Mouse (Mus musculus): ENCODE measurements around the gene Necab3.

DNA sequence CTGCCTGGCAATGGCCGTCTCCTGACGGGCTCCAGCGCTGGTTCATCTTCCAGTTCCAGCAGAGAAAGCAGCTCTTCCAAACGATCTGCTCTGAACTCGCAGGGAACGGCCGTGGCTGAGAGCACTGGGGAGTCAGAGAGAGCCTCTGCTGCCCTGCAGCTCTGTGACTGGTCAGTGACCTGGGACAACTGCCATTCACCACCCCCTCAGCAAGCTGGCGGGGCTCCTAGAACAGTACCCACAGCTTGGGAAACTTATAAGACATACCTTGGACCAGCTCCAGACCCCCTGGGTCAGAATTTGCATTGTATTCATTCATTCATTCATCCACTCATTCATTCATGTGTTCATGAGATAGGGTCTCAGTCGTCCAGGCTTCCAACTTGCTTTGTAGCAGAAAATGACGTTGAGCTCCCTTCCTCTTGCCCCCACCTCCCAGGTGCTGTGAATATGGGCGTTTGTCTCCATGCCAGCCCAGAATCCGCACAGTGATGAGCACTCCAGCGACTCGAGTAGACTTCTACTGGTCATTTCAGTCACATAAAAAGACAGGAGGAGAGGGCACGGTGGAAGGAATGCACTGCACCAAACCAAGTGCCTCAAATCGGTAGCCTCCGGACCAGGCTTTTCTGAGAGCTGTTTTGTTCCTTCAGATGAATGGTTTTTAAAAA, 26.4 kb upstream of the Necab3 start:
- TF ChIP-seq CTCF (IDR thresholded peaks at IDR 0.05; ENCODE audit: low read depth, low read length) (no peak), POLR2A (IDR thresholded peaks at IDR 0.05; ENCODE audit: borderline replicate concordance, low read depth, low read length) (no peak)

All from bone marrow macrophage, adult 2 months (primary cell).